Mouse (Mus musculus): ENCODE measurements around the gene Adamtsl5.
"Not testable (repeated sequence)": the region's sequence is repeated elsewhere in the genome, so short reads cannot be mapped to it uniquely, and the experiment has no call there.

Gene Adamtsl5

DNA sequence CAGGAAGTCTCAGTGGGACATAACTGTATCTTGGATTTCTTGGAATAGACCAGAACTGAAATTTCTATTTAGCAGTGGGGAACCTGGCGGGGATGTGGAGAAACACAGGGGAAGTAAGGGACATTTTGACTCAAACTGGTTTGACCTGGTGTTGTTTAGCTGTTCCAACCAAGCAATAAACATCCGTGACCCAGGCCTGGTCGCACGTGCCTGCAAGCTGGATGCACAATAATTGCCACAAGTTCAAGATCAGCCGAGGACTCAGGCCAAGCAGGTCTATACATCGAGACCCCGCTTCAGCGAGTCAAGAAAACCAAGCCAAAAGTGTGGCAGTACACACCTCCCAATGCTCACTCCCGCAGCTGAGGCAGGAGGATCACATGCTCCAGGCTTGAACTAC lies 23.8 kb upstream of the Adamtsl5 start:
- no peak for DNase-seq (ENCODE audit: low spot score)

DNA sequence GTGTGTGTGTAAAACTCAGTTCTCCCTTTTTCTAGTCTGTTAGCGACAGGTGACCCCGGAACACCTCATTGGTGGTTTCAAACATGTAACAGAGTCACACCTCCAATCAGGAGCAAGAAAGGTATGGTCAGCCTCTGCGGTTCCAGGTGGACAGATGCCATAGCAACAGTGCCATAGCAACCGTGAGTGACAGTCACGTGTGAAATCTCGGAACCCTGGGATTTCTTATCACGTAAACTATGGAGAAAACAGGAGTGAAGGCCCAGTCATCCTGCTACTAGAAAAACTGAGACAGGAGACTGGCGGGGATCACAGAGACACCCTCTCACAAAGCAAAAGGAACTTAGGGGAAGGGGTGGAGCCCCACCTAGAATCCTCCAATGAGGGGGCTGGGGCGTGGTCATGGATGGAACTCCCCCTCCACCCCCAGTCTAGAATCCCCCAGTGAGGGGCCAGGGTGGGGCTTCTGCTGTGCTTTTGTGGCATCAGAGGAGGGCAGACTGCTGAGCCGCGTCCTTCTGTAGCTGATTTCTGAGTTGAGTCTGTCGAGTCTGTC lies 23.3 kb upstream of the Adamtsl5 start:
- no peak for DNase-seq (ENCODE audit: low spot score)

DNA sequence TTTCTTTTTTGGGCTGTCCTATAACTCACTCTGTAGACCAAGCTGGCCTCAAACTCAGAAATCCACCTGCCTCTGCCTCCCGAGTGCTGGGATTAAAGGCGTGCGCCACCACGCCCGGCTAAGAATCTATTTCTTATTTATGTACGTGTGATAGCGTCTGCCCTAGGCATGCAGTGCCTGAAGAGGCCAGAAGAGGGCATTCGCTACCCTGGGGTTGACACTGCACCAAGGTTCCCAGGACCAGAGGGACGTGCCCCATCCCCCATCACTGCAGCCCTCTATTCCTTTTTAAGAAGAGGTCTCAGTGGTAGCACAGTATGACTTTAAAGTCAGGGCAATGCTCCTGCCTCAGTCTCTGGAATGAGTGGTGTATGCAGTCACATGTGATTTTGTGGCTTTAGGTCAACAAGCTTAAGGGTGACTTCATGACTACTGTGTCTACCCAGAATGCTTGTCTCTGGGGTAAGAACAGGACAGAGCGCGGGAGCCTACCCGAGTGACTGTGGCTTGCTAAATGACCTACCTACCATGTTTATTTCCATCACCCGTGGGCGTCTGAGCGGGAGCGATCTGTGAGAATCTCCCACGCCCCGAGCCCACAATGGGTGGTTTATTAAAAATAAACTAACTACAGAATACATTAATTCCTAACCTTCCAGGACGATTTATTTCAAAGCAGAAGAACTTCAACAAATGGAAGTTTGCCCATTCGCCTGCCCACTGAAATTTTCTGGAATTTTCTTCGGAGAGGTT lies 22.0 kb upstream of the Adamtsl5 start:
- DNase-seq (ENCODE audit: low spot score): no peak

DNA sequence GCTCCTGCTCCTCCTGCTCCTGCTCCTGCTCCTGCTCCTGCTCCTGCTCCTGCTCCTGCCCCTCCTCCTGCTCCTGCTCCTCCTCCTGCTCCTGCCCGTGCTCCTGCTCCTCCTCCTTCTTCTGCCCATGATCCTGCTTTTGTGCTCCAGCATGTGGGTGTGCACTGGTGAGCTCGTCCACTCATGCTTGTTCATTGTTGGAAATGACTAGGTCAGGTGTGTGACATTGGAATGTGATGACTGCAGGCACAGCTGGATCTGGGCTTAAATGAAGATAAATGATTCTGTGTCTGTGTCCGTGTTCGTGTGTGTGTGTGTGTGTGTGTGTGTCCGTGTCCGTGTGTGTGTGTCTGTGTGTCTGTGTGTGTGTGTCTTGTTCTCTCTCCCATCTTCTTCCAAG lies 20.2 kb upstream of the Adamtsl5 start:
- no peak for DNase-seq (ENCODE audit: low spot score)

DNA sequence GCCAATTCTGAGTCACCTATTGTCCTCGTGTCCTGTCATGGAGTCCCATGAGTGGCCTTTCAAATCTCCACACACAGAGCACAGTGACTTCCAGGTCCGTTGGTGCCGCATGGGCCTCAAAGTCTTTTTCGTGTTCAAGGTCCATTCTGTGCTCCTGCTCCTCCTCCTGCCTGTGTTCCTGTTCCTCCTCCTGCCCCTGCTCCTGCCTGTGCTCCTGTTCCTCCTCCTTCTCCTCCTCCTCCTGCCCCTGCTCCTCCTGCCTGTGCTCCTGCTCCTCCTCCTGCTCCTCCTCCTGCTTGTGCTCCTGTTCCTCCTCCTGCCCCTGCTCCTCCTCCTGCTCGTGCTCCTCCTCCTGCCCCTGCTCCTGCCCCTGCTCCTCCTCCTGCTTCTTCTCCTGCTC lies 19.7 kb upstream of the Adamtsl5 start:
- DNase-seq (ENCODE audit: low spot score): no peak

DNA sequence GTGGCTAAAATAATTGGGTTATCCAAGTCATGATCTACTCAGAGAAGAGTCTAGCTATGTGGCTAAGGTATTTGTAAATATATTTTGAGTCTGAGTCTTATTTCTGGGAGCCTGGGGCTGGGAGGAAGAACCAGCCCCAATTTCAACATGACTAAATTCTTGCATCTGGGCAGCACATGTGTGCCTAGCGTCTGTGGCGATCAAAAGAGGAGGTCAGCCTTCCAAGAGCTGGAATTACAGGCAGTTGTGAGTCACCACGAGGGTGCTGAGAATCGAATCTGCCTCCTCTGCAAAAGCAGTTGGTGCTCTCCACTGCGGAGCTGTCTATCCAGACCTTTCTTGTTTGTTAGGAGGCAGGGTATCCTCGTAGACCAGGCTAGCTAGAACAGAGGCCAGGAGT lies 17.5 kb upstream of the Adamtsl5 start:
- DNase-seq (ENCODE audit: low spot score): no peak

DNA sequence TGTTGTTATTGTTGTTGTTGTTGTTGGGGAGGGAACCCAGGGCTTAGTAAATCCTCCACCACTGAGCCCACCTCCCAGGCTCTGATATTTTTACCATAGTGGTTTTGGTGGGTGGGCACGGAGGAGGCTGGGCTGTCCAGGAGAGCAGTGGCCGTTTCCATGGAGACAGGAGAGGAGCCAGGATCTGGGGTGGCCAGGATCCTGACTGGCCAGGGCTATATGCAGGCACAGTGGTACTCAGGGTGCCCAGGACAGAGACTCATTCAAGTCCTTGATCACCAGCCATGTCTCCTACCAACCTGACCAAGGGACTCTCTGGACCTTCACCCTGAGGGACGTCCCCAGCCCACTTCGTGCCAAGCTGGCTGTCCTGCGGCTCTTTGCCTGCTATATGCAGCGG lies 15.5 kb upstream of the Adamtsl5 start:
- DNase-seq (ENCODE audit: low spot score): no peak

DNA sequence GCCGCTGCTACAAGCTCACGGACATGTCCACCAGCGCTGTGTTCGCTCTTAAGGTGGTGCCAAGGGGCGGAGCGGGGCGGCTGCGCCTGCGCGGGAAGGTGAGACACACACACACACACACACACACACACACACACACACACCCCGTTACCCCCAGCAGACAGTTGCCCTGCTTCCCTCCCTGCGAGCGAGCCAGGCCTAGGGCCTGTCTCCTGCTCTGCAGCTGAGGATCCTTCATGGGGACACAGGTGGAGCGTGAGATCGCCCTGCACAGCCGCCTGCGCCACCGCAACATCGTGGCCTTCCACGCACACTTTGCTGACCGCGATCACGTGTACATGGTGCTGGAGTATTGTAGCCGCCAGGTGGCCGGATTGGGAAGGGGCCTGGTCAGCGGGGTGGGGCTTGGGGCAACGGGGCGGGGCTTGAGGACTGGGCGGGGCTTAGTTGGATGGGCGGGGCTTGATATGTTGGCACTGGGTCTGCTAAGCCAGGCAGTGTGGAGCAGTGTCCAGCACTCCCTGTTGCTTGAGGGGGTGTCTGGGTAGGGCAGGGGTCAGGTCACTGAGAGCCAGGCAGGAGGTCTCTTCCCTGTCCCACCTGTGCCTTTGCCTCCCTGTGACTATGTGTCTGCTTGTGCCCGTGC lies 9.9 kb upstream of the Adamtsl5 start:
- no peak for DNase-seq (ENCODE audit: low spot score)

DNA sequence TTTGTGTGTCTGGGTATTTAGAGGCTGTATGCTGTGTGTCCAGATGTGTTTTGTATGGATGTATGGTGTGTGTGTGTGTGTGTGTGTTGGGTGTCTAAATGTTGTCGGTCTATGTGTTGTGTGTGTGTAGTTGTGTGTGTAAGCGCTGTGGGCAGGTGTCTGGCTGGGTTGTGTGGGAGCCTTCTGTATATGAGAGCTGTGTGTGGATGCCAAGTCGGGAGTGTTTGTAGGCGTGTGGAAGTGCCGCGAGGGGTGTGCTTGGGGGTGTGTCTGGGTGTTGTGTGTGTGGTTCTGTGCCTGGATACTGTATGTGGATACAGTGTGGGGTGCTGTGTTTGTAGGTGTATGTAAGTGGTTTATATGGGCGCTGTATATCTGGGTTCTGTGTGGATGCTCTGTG lies 9.1 kb upstream of the Adamtsl5 start:
- no peak for DNase-seq (ENCODE audit: low spot score)

DNA sequence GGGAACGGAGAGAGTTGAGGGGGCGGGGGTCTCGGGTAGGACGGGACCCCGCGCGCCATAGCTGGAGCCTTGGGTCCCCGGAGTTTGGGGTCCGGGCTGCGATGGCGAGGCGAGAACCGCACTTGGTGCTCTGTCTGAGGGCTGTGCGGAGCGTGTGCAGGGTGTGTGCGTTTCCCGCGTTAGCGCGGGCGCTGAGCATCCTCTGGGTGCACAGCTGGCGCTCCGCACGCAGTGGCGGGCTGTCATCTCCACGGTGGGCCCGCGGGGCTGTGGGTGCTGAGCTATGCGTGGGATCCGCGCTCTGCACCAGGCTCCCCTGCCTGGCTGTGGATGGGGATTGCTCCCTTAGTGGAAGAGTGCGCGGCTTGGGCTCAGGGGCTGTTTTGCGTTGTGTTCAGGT lies 8.5 kb upstream of the Adamtsl5 start:
- DNase-seq (ENCODE audit: low spot score): no peak

DNA sequence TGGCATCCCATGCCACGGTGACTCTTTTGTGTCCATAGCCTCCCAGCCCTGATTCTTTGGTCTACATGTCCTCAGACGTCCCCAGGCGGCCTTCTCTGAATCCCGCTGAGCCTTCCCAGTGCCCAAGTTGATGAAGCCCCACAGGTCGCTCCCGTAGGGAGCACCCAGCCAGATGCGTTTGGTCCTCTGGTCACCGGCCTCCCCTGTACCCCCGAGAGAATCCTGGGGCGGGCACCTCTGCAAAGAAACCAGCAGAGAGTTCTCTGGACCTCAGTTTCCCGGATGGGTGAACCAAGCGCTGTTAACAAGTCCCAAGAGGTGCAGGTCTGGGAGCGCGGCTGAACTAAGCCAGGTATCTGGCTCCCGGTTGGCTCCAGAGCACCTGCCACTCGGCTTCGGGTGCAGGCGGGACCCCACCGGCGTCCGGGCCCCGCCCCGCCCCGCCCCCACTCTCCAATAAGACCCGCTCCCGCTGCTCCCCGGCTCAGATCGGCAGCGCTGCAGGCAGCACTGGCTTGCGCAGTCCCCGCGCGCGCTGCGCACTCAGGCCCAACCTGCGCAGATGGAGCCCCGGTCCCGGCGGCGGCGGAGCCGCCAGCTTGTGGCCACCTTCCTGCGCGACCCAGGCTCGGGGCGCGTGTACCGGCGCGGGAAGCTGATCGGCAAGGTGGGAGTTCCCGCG lies 7.9 kb upstream of the Adamtsl5 start, which contains the start of gene Plk5:
TSS of gene Plk5 (plus strand) at position 459 of the 682 bp plus-strand sequence.
- no peak for DNase-seq (ENCODE audit: low spot score)

DNA sequence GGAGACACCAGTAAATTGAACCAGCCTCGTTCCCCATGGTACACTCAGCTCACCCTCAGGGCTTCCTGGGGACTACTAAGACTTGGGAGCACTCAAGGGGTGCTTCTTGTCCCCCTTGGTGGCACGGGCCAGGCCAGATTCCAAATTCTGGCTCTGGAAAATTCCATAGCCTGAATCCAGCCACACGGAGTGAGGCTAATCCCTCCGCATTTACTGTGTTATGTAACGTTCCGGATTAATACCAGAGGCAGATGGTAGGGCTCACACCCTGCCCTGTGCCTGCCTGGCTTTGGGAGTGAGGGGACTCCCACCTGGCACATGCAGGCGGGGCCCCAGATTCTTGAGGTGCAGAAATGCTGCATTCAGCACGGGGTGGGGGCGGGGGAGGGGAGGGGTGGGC lies 7.2 kb upstream of the Adamtsl5 start:
- DNase-seq (ENCODE audit: low spot score): no peak

DNA sequence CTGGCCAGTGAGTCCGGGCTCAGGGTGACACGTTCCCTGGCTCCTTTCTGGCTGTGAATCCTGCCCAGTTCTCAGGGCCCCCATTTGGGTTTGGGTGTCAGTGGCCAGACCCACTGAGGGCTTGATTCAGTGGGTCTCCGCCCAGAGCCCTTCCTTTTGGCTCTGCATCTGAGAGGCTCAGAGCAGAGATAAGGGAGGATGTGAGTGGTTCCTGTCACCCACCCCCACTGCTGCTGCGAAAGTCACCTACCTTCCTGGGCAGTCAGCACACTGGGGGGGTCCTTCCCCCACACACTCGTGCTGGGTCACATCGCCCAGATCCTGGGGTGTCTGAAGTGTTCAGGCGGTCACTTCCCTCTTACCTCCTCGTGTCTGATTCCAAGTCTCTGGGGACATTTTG lies 4.5 kb upstream of the Adamtsl5 start:
- DNase-seq (ENCODE audit: low spot score): no peak

DNA sequence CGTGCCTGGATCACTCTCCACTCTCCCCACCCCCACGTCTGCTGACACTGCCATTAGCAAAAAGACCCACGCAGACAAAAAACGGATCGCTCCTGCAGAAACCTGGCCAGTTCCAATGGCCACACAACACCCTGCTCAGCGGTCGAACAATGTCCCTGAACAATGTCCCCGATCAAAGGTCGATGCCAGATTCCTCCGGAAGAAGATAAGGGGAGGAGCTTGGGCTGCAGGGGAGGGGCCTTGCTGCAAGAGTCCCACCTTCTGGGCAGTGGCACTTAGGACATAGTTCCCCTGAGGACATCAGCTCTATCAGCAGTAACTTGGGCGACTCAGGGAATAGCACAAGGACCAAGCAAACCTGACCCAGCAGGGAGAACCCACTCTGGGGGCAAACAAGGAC lies 3.7 kb upstream of the Adamtsl5 start:
- DNase-seq (ENCODE audit: low spot score): no peak

DNA sequence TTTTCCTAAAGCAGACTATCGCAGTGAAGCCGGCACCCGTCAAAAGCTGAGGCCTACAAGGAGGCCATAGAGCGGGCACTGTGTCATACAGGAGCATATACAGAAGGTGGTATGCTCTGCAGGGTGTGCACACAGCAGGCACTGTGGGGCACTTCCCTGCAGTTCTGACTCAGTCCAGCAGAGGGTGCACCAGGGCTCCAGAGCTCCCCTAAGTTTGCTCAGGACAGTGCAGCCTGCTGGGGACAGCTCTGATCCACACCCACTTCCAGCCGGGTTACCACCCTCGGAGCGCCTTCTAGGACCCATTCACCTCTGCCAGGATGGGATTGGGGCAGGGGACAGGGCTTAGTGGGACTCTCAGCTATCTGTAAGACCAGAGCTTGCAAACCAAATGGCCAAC lies 2.1 kb upstream of the Adamtsl5 start:
- peak; percentile 87 for DNase-seq (ENCODE audit: low spot score)

DNA sequence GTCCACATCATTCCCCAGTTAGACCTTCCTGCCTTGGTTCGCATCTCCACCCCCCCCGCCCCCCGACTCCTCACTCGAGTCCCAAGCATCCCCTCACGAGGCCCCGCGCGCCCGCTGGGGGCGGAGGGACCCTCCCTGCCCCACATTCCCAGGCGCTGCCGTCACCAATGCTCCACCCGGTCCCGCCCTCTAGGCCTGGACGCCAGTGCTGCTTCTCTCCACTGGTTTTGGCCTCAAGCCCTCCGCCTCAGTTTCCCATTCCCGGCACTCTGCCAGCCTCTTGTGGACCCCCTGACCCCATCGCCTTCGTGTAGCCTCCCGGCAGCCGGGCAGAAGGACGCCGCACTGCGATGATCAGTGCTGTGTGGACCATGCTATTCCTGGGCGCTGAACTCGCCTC lies 769 bp upstream of the Adamtsl5 start:
- no peak for DNase-seq (ENCODE audit: low spot score)

DNA sequence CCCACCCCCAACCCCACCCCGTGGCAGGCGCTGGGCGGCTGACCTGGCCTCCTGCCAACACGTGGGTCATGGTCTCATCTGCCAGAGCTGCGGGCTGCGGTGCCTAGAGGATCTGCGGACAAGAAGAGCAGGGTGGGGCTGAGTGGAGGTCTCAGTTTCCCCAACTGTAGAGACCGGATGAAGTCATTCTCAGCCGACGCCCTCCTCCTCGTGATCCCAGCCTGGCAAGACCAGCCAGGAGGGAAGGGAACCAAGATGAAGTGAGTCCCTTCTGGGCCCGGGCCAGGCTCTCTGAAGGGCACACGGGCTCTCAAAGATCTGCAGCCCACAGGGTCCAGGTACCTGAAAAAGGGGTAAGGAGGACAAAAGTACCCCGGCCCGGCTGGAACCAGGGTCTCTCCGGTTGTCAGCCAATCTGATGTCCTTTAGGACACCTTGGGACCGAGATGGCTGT lies 671 bp downstream of the Adamtsl5 start:
- DNase-seq (ENCODE audit: low spot score): no peak

DNA sequence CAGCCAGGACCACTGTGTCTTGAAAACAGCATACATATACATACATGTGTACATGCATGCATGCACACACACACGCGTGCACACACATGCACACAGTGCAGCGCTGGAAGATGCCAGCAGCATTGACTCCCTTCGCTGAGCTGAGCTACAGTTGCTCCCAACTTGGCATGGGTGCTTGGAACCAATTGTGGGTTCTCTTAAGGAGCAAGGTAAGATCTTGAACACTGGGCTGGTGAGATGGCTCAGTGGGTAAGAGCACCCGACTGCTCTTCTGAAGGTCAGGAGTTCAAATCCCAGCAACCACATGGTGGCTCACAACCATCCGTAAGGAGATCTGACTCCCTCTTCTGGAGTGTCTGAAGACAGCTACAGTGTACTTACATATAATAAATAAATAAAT lies 2.3 kb downstream of the Adamtsl5 start:
- DNase-seq (ENCODE audit: low spot score): not testable (repeated sequence)

DNA sequence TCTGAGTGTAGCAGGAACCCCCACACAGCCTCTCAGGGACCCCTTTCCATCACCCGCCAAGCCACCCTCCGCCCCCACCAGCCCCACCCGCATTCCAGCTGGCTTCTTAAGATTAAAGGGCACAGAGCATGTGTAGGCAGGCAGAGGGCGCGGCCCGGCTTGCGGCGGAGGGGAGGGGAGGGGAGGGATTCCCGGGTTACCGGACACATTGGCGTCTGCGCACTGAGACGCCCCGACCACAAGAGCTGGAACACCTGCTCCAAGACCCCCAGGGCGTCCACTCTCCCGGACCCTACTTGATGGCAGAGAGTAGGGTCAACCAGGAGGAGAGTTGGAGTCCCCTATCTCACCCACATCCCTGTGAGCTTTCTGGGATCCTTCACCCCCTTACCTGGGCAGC lies 3.1 kb downstream of the Adamtsl5 start:
- peak; percentile 73 for DNase-seq (ENCODE audit: low spot score)

DNA sequence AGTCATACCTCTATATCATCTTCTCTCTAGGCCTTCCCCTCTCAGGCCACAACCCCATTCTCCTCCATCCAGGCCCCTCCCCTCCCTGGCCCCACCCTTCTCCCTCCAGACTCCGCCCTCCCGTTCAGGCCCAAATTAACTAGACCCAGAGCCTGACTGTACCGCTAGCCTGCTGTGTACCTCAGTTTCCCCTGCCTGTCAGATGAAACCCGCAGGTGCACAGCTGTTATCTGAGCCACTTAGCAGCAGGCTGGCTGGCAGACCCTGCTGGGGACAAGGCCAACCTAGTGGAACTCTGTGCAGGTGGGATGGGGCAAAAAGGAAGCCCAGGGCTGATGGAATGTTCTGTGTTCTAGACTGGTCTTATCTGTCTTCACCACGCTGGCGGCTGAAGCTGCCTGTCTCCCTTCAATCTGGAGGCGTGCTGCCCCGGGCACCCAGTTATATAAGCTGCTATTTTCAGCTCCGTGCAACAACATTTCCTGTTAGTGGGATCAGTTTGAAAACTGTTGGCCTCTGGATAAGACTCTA lies 4.0 kb downstream of the Adamtsl5 start:
- DNase-seq (ENCODE audit: low spot score): peak; percentile 92

DNA sequence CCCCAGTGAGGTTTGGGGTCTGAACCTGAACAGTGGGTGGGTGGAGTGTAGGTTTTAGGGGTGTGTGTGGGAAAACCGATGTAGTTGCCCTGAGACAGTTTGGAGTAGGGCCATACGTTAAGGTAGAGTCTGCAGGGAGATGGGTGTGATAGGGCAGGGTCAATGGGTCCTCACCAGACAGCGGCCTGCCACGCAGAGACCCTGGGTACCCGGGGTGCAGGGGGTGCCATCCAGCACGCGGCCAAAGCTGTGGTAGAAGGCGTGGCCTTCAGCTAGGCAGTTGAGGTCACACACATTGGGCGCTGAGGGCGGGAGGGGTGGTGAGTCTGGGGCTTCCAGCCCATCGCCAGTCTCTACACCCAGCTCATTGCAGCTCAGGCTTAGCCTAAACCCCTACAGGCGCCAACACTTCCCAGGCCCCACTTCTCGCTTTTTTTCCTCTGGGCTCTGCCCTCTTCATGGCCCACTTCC lies 4.8 kb downstream of the Adamtsl5 start:
- no peak for DNase-seq (ENCODE audit: low spot score)

DNA sequence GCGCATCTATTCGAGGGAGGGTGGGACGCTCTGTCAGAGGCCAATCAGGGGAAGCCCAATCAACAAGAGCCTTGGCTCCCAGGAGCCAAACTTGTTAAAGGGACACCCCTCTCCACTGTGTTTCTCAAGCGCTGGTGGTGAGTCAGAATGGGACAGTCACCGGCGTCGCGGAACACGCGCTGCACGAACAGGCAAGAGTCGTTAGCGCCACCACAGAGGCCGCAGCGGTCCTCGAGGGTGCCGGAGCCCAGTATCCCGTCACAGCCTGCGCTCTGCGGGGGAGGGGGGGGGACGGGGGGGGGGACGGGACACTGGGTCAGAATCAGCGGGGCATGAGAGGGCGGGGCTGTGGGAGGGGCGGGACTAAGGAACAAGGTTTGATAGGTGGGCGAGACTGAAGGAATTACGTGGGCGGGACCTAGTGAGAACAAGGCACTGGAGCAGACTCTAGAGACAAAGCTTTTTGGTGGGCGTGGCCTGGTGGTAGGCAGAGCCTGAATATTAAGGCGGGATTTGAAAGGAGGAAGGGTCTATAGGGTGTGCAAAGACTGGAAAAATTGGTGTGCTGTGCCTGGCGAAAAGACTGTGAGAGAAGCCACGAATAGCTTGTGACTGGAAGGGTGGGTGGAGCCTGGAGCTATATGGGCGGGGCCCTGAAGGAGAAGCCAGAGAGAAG lies 5.3 kb downstream of the Adamtsl5 start:
- peak; percentile 76 for DNase-seq (ENCODE audit: low spot score)
